Comparison of ENCODE assay signal across 10 mouse cellular contexts in the genomic region with DNA sequence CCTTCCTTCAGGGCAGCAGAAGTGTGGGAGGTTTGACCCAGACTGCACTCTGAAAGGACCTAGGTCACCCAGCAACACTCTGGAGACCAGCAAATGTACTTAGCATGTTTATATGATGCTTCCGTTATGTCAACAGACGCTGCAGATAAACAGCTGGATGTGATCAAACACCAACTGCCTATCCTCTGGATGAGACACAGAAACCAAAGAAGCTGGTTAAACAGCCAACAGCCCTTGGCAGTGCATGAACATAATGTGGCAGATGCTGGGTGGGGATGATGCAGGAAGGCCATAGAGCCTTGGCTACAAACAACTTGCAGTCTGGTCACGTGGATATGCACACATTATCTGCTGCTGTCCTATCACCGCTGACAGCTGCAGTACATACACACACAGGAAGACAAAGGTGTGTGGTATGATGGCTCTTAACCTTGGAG. TPM values are rescaled to one million over a fixed set of nuclear protein-coding genes. Genes with fewer than 3 reads are reported as not detected.
DNase-seq lines count a peak whose midpoint lies in the region; ATAC-seq and TF ChIP-seq lines count a peak whose summit lies in the region.
"Had no signal": no experiment of that assay in that cellular context is flagged by ENCODE, and none has a peak within 500 bp of the region (broad histone marks: within the 10 kb centered on the region; RNA-seq: fewer than 3 reads in every experiment).

No protein-coding gene starts in this region.

- no peak overlapping the region for H3K4me3 ChIP-seq in liver, adult 2 months (ENCODE audit: insufficient read depth, low read depth, low read length)
- no peak overlapping the region for H3K4me3 ChIP-seq in liver, embryonic 16.5 days (ENCODE audit: low read depth, low read length)
- no peak overlapping the region for H3K4me3 ChIP-seq in stomach, embryonic 15.5 days (replicated peaks)
- no peak overlapping the region for H3K4me3 ChIP-seq in midbrain, embryonic 10.5 days
- H3K4me3 ChIP-seq: hindbrain, embryonic 12.5 days had no signal

- H3K79me2 ChIP-seq in liver, adult 2 months (ENCODE audit: control insufficient read depth, insufficient read depth, low read length) = peaks cover 18% of the 10 kb centered on the region

- H3K36me3 ChIP-seq in liver, adult 2 months (ENCODE audit: control insufficient read depth, insufficient read depth, low read length) = peaks cover 55% of the 10 kb centered on the region
- H3K36me3 ChIP-seq in liver, embryonic 16.5 days (ENCODE audit: control insufficient read depth, insufficient read depth) = no peaks in the 10 kb centered on the region; the same call in 1 of the 2 replicates
- no peaks in the 10 kb centered on the region for H3K36me3 ChIP-seq in stomach, embryonic 15.5 days
- no peaks in the 10 kb centered on the region for H3K36me3 ChIP-seq in midbrain, embryonic 10.5 days
- H3K36me3 ChIP-seq: hindbrain, embryonic 12.5 days had no signal

- no peaks in the 10 kb centered on the region for H3K9me3 ChIP-seq in liver, embryonic 16.5 days (replicated peaks; ENCODE audit: control insufficient read depth, low read length)
- no peaks in the 10 kb centered on the region for H3K9me3 ChIP-seq in stomach, embryonic 15.5 days
- no peaks in the 10 kb centered on the region for H3K9me3 ChIP-seq in midbrain, embryonic 10.5 days (replicated peaks)
- H3K9me3 ChIP-seq: hindbrain, embryonic 12.5 days had no signal

- TF ChIP-seq CTCF in liver, adult 2 months (IDR thresholded peaks at IDR 0.05; ENCODE audit: low read depth, low read length) = no peak

- peak; percentile 52 for ATAC-seq in liver, embryonic 16.5 days (ENCODE audit: low read depth)
- ATAC-seq in stomach, embryonic 15.5 days (ENCODE audit: insufficient read depth, low FRiP score, low read depth) = peak; percentile 34; the same call in 1 of the 2 replicates
- no peak for ATAC-seq in activated CD4-positive, CD25-positive, alpha-beta regulatory T cell, adult 4 months

- DNase-seq in liver, adult 2 months (ENCODE audit: extremely low read depth, low read depth, low spot score) = peak; percentile 54
- no peak for DNase-seq in liver
- peak; percentile 40 for DNase-seq in kidney, adult 9 months
- no peak for DNase-seq in midbrain, embryonic 10.5 days (ENCODE audit: low spot score)
- DNase-seq: adrenal gland, adult 8-10 months; cerebellum, adult 18-20 months had no signal

- H3K27ac ChIP-seq in liver, adult 2 months (replicated peaks; ENCODE audit: insufficient read depth, low read depth, low read length) = no peak overlapping the region
- H3K27ac ChIP-seq in liver, embryonic 16.5 days (ENCODE audit: low read length) = no peak overlapping the region
- no peak overlapping the region for H3K27ac ChIP-seq in stomach, embryonic 15.5 days
- H3K27ac ChIP-seq in midbrain, embryonic 10.5 days (replicated peaks) = no peak overlapping the region
- H3K27ac ChIP-seq: hindbrain, embryonic 12.5 days had no signal

- peaks cover 22% of the 10 kb centered on the region for H3K4me1 ChIP-seq in liver, adult 2 months (ENCODE audit: control insufficient read depth, insufficient read depth, low read length)
- peaks cover 13% of the 10 kb centered on the region for H3K4me1 ChIP-seq in liver, embryonic 16.5 days (ENCODE audit: control insufficient read depth, low read depth, low read length)
- H3K4me1 ChIP-seq in stomach, embryonic 15.5 days = peaks cover 8% of the 10 kb centered on the region; the same call in 1 of the 2 replicates
- peaks cover 32% of the 10 kb centered on the region for H3K4me1 ChIP-seq in midbrain, embryonic 10.5 days

- H3K27me3 ChIP-seq in liver, adult 2 months (ENCODE audit: control insufficient read depth, insufficient read depth, low read length) = no peaks in the 10 kb centered on the region
- H3K27me3 ChIP-seq in liver, embryonic 16.5 days (ENCODE audit: control insufficient read depth, insufficient read depth, low read depth, low read length) = no peaks in the 10 kb centered on the region
- H3K27me3 ChIP-seq in stomach, embryonic 15.5 days (replicated peaks) = no peaks in the 10 kb centered on the region
- H3K27me3 ChIP-seq in midbrain, embryonic 10.5 days (ENCODE audit: low read depth, poor library complexity, severe bottlenecking) = no peaks in the 10 kb centered on the region
- H3K27me3 ChIP-seq: hindbrain, embryonic 12.5 days had no signal

- 55% methylated on average over 4 of the region's 4 CpGs for WGBS in liver, adult 2 months
- 46% methylated on average over 4 of the region's 4 CpGs for WGBS in liver, embryonic 16.5 days (ENCODE audit: insufficient replicate concordance)
- WGBS in stomach, embryonic 15.5 days = 52% methylated on average over 4 of the region's 4 CpGs
- WGBS in midbrain, embryonic 10.5 days = 74% methylated on average over 4 of the region's 4 CpGs

- TF ChIP-seq POLR2A in liver, adult 2 months (IDR thresholded peaks at IDR 0.05; ENCODE audit: extremely low read depth, insufficient read depth, low read length) = no peak

- peak overlapping the region; percentile 32; the same call in 1 of the 2 replicates for H3K9ac ChIP-seq in liver, adult 2 months (ENCODE audit: low read depth, low read length)
- no peak overlapping the region for H3K9ac ChIP-seq in liver, embryonic 16.5 days (ENCODE audit: low read depth, low read length)
- H3K9ac ChIP-seq in stomach, embryonic 15.5 days = no peak overlapping the region
- H3K9ac ChIP-seq: hindbrain, embryonic 12.5 days had no signal

- H3K4me2 ChIP-seq in liver, embryonic 16.5 days (ENCODE audit: low read depth, low read length) = no peak overlapping the region
- no peak overlapping the region for H3K4me2 ChIP-seq in stomach, embryonic 15.5 days
- H3K4me2 ChIP-seq: hindbrain, embryonic 12.5 days had no signal

RNA-seq across cellular contexts. Expression of a gene that starts 47.8 kb away (rescaled TPM):
- total RNA-seq in liver, adult 2 months (2014; rRNA removed) = 65.4 and 89.1 TPM in 2 replicates
- polyA plus RNA-seq in liver, adult 2 months (2012; rRNA removed) = 17.1 and 21.0 TPM in 2 replicates
- polyA plus RNA-seq in liver, embryonic 16.5 days (2015; fragmentation: Nextera tagmentation; extraction: Ambion mirVana) = 17.0 and 19.0 TPM in 2 replicates
- polyA plus RNA-seq in stomach, embryonic 15.5 days (2015; fragmentation: Nextera tagmentation; extraction: Ambion mirVana) = 4.8 and 4.9 TPM in 2 replicates
- 2.0 and 3.1 TPM in 2 replicates for polyA plus RNA-seq in midbrain, embryonic 10.5 days (2016; fragmentation: Nextera tagmentation; extraction: Ambion mirVana)
- polyA plus RNA-seq in activated CD4-positive, CD25-positive, alpha-beta regulatory T cell, adult 4 months (2017; shearing (Covaris generic)) = 1 to 10 TPM; 3.2 to 3.4 TPM

Comparison
In these comparisons a context has a peak if more than half of its experiments do, and no peak if none do; other contexts are left out.
1. DNase-seq: peak in liver, adult 2 months (single experiment) and kidney, adult 9 months (single experiment); none in liver (single experiment) and midbrain, embryonic 10.5 days (single experiment).